Mouse (Mus musculus) lung, postnatal 0 days (tissue): ENCODE data around the gene Arhgap20.

Experiments
- CTCF ChIP-seq: IDR thresholded peaks from 2 replicates; pipeline ENCODE4 v1.5.1; 2016; ENCODE audit warnings: antibody characterized with exemption, mild to moderate bottlenecking
- EP300 ChIP-seq: IDR thresholded peaks from 2 replicates; pipeline ENCODE4 v1.6.1; 2016; ENCODE audit warnings: antibody characterized with exemption, mild to moderate bottlenecking, control low read depth

GRCm38 (mm10) chr9:51875531-51875930, 110.4 kb downstream of the Arhgap20 start:
- no peak for TF ChIP-seq EP300
- TF ChIP-seq CTCF = no peak
